Mouse (Mus musculus) lung, postnatal 36 days (tissue): ENCODE measurements around the gene Shb.

Experiments
- DNase-seq: peaks from one replicate; pipeline ENCODE4 v3.0.0; 2022; ENCODE audit warnings: mixed read lengths

The Shb gene

DNA sequence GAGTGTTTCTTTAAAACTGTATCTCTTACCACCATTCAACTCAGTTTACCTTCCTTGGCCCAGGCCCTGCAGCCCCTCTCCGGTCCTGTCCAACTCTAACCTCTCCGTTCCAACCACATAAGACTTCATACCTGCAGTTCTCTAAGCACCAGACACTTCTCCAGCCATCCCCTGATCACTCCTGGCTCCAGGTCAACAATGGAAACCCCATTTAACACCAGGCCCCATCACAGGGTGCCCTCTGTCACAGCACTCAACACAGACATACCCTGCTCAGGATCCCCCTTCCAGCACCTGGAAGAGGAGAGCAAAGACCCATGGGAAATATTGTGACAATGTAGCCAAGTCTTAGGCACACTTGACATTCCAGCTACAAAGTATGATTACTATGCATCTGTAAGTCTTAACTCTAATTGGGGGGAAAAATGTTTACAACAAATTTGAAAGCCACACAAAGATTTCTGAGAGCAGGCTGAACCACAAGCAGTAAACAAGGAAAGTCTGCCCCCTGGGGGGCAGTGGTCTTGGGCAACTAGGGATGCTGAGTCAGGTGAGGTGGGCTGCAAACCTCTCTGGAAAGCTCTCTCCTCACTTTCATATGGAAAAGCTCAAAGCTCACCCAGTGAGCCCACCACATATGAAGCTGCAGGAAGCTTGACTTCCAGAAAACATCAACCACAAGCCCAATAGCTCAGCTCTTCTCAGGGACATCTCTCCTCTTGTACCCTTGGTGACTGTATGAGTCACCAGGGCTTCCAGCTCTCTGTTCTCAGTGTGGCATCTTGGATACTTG lies 4.5 kb downstream of the Shb start:
- peak; percentile 68 for DNase-seq

DNA sequence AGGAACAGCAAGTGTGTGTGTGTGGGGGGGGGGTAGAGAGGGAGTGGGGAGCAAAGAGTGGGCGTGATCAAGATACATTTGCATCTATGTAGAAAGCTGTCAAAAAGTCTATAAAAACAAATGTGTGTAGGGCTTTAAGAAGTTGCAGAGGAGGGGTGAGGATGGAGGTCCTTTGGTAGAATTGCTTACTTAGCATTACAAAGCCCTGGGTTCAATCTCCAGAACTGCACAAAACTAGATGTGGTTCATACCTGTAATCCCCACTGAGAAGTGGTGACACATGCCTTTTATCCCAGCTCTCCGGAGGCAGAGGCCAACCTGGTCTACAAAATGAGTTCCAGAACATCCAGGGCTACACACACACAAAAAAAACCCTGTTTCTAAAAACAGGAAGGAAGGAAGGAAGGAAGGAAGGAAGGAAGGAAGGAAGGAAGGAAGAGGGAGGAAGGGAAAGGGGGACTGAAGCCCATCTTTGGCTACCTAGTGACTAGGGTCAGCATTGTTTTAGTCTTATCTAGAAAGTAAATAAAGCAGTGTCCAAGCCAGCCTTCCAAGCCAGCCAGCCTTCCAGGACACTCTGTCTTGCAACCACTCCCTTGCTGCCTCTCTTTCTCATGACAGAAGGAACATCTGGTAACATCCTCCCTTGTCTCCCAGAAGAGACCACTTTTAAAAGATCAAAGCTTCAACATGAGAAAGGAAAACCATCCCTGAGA lies 5.3 kb downstream of the Shb start:
- no peak for DNase-seq

- DNase-seq, result no peak
Measured at GRCm38 (mm10) chr4:45526175-45526574, 6.1 kb downstream of the Shb start.

GRCm38 (mm10) chr4:45525541-45525940 lies 6.7 kb downstream of the Shb start:
- DNase-seq, result no peak

- no peak for DNase-seq
Measured at GRCm38 (mm10) chr4:45524602-45525001, 7.7 kb downstream of the Shb start.

- no peak for DNase-seq
Measured at GRCm38 (mm10) chr4:45523360-45523759, 8.9 kb downstream of the Shb start.

DNA sequence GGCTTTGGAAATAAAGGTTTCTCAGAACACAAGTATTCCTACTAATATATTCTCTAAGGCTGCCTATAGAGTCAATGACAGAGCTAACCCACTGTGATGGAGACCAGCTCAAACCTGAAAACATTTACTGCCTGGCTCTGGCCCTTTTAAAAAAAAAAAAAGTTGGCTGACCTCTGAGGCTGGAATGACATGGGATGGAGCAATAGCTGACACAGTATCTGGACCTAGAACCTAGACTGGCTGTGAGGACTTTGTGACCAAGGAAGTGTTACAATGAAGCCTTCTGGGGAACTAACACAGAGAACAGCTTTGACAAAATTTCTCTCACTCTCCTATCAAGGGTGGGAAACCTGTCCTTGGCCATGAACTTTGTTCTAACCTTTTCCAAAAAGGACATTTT lies 9.3 kb downstream of the Shb start:
- DNase-seq, result no peak

DNA sequence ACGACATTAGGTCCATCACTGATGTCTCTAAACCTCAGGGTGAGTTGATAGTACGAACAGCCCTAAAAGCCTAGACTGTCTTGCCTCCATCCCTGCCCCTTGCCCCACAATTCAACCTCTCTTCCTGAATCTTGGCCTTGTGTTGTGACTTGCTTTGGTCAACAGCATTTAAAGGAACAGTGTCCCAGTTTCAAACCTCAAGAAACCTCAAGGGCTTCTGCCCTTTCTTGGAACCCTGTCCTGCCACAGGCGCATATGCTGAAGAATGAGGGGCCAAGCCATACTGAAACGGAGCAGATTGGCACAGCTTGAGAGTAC lies 9.7 kb downstream of the Shb start:
- no peak for DNase-seq

- no peak for DNase-seq
Measured at GRCm38 (mm10) chr4:45521705-45522582, 10.3 kb downstream of the Shb start.

GRCm38 (mm10) chr4:45520375-45520774 lies 11.9 kb downstream of the Shb start:
- no peak for DNase-seq

- no peak for DNase-seq
Measured at GRCm38 (mm10) chr4:45517399-45517798, 14.9 kb downstream of the Shb start.

DNA sequence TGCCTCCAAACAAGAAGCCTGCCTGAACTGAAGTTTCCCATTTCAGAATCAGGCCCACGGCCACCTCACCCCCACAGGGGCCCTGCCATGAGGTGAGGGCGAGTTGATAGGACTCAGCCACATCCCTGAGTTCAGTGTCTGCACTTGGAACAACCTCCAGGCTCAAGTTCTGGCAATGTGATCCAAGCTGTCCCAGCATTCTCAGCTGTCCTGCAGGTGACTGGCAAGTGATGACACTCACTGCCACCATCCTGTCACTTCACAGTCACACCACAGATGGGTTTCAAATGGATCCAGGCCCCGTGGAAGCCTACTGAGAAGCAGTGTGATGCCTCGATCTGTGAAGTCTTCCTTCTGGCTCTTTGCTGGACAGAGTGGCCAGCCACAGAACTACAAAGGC lies 16.4 kb downstream of the Shb start:
- no peak for DNase-seq

GRCm38 (mm10) chr4:45514406-45514805 lies 17.9 kb downstream of the Shb start:
- no peak for DNase-seq

GRCm38 (mm10) chr4:45513791-45514293 lies 18.4 kb downstream of the Shb start:
- DNase-seq, result peak; percentile 71

DNA sequence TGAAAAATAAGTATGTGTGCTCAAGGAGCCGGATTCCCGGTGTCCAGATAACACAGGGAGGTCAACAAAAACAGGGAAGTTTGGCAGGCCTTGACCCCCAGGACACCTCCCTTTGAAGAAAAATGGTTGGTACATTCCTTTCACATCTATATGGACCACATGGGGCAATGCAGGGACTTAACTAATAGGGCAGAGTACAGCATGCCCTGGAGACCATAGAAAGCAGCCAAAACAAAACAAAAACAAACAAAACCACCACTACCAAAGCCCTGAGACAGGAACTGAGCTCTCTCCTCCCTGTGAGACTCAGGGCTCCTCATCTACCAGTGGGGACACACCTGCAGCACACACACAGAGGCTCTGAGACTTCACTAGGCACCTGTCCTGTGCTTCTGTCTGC lies 18.9 kb downstream of the Shb start:
- no peak for DNase-seq

- DNase-seq, result peak; percentile 90
Measured at GRCm38 (mm10) chr4:45510163-45510562, 22.1 kb downstream of the Shb start.

DNA sequence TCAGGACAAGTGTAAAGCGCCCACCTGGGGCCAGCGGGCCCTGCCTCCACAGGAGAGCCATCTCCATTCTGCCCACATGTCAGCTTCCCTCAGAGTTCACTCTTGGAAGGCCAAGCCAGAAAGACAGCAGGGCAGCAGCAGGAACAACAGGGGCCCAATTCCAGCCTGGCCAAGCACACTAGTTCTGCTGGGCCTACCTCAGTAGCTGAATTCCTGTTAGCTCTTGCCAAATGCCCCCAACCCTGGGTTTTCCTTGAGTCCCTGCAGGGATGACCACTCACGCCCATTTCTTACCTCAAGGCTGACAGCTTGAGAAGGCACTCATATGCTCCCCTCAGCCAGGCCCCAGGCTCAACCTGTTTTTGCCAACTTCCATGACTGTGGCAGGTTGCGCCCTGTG lies 22.9 kb downstream of the Shb start:
- no peak for DNase-seq

DNA sequence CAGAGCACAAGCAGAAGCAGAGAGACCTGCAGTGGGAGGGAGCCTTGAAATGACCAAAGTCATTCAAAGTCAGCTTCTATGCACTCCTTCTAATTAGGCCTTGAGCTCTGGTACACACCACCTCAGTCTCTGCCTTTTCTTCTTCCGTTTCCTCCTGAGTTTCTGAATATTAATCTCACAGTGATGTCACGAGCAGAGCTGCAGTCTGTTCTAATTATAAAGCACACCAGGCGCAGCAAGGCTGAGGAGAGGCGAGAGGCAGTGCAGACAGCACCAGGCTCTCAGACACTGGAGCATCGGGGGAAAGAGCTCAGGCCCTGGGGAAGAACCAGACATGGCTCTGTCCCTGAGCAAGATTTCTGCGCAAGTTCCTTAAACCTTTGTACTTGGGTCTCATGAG lies 23.8 kb downstream of the Shb start:
- no peak for DNase-seq

DNA sequence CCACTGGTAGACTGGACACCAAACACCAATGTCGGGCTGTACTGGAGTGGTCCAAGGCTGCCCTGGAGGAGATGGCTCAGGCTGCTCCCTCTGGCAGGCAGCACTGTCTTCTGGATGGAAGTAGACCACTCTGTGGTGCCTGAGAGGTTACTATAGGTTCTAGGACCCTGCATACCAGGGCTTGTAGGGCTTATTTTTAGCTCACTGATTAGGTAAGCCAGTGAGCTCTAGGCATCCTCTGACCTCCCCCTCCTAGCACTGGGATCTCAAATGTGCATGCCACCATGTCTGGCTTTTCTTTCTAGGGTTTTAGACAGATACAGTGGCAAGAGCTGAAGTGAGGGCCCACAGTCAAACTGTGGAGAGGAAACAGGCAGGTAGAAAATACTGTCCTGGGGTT lies 24.8 kb downstream of the Shb start:
- no peak for DNase-seq

GRCm38 (mm10) chr4:45507039-45507438 lies 25.2 kb downstream of the Shb start:
- peak; percentile 57 for DNase-seq

DNA sequence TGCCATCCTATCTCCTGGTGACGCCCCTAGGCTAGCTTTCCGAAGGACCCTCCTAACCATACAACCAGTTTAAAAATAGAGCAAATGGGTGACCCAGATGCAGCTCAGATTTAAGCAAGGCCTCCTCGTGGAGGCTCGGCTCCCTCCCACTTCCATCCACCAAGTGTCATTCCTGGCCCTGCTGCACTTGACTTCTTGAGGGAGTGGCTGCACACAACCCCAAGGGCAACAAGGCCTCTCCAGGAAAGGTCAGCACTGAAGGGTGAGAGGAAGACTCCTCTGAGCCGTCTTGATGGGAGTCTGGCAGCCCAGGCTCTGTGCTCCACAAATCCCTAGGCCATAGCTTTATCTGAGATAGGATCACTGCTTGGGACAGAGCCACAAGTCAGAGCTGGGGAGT lies 25.7 kb downstream of the Shb start:
- peak; percentile 70 for DNase-seq

- no peak for DNase-seq
Measured at GRCm38 (mm10) chr4:45505671-45506070, 26.6 kb downstream of the Shb start.

GRCm38 (mm10) chr4:45505191-45505590 lies 27.1 kb downstream of the Shb start:
- no peak for DNase-seq
